Mouse (Mus musculus) embryonic facial prominence, embryonic 12.5 days (tissue): ENCODE measurements around the gene Clcn6. TPM values are rescaled to one million over a fixed set of nuclear protein-coding genes. Genes with fewer than 3 reads are reported as not detected.

Source experiments
- ATAC-seq: fragments of 200-750 bp; cut with Nextera tagmentation; 2 replicates; pipeline ENCODE4 v1.8.0; 2017; ENCODE audit not compliant: insufficient number of reproducible peaks, insufficient read depth, low FRiP score, low TSS enrichment
- H3K27ac ChIP-seq: fragments of 300-500 bp; sonication (generic); 2 replicates; pipeline ENCODE4 v1.5.1; 2016; ENCODE audit warnings: mild to moderate bottlenecking
- H3K27me3 ChIP-seq: fragments of 300-500 bp; sonication (generic); 2 replicates; pipeline ENCODE4 v1.6.1; 2016; ENCODE audit warnings: mild to moderate bottlenecking, moderate library complexity
- H3K36me3 ChIP-seq: fragments of 300-500 bp; sonication (generic); 2 replicates; pipeline ENCODE4 v1.6.1; 2016; ENCODE audit warnings: mild to moderate bottlenecking
- H3K4me1 ChIP-seq: fragments of 300-500 bp; sonication (generic); 2 replicates; pipeline ENCODE4 v1.6.1; 2016
- H3K4me2 ChIP-seq: fragments of 300-500 bp; sonication (generic); replicated peaks from 2 replicates; pipeline ENCODE4 v1.6.1; 2016; ENCODE audit warnings: mild to moderate bottlenecking, moderate library complexity
- H3K4me3 ChIP-seq: fragments of 300-500 bp; sonication (generic); 2 replicates; pipeline ENCODE4 v1.5.1; 2016; ENCODE audit warnings: mild to moderate bottlenecking
- H3K9ac ChIP-seq: fragments of 300-500 bp; sonication (generic); 2 replicates; pipeline ENCODE4 v1.6.1; 2016; ENCODE audit warnings: mild to moderate bottlenecking, moderate library complexity
- H3K9me3 ChIP-seq: fragments of 300-500 bp; sonication (generic); 2 replicates; pipeline ENCODE4 v1.6.1; 2016; ENCODE audit warnings: mild to moderate bottlenecking, moderate library complexity
- WGBS: fragments of 180-500 bp; shearing (Covaris S2); methylation state at CpG from one replicate; pipeline ENCODE4 v1.1.7; 2016; 5-methylcytosine and 5-hydroxymethylcytosine counted together
- polyA plus RNA-seq: library from polyadenylated mRNA; unstranded; fragments of >200 nt; fragmentation: Nextera tagmentation; extraction: Ambion mirVana; gene quantifications from 2 replicates; pipeline ENCODE4 v1.2.1, GENCODE M21; 2016

Clcn6 gene
- polyA plus RNA-seq, 1 experiment from 2014 or later = 10.5 TPM

DNA sequence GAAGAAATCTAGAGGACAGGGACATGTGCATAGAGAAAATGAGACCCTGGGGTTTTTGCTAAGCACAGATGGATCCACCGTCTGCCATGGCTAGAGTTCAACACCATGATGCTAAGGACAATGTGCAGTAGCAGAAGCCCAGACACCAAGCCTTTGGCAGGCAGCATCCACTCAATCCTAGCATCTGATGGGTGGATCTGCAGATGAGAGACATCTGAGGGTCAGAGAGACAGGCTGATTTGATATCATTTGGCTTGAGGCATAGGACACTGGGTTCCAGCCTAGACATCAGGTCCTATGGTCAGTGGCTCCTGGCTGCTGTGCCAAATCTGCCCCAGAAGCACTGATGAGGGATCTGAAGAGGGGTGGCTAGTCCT lies 42.0 kb upstream of the Clcn6 start:
- Histone ChIP-seq H3K9me3 (no peaks in the 10 kb centered on the region), H3K27me3 (no peaks in the 10 kb centered on the region), H3K36me3 (peaks cover 18% of the 10 kb centered on the region; the same call in 1 of the 2 replicates), H3K4me2 (no peak overlapping the region), H3K27ac (no peak overlapping the region), H3K4me3 (no peak overlapping the region), H3K4me1 (peaks cover 16% of the 10 kb centered on the region; the same call in 1 of the 2 replicates), H3K9ac (no peak overlapping the region)
- WGBS = 82% methylated on average over 1 of the region's 1 CpGs
- ATAC-seq = no peak

DNA sequence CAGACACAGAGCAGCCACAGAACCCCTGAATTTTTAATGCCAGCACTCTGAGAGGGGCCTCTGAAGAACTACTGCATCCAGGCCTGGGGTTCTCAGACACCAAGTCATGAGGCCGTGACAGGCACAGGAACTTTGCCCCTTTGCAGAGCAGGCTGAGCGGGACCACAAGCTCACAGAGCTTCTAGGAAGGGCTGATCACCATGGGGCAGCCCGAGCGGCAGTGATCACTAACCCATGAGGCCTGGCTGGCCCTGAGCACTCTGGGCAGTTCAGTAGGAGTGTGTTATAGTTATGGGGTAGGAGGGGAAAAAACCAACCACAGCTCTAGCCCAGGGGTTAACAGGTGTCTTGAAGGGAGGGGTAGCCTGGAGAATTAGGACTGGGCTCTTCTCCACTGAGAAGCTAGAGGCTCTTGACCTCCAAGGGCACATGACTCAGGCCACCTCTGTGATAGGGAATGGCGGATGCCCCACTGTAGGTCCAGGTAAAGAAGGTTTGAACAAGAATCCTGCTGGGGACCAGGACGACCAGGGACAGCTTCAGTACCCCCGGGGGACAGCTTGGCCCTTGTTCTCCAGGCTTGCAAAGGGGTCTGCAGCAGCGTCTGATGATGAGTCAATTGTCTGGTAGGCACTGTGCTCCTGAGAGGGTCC lies 41.4 kb upstream of the Clcn6 start:
- 86% methylated on average over 8 of the region's 8 CpGs for WGBS
- Histone ChIP-seq H3K4me1 (peaks cover 12% of the 10 kb centered on the region; the same call in 1 of the 2 replicates), H3K4me3 (no peak overlapping the region), H3K4me2 (no peak overlapping the region), H3K9ac (no peak overlapping the region), H3K27ac (no peak overlapping the region), H3K9me3 (no peaks in the 10 kb centered on the region), H3K36me3 (peaks cover 18% of the 10 kb centered on the region; the same call in 1 of the 2 replicates), H3K27me3 (no peaks in the 10 kb centered on the region)
- ATAC-seq = no peak

GRCm38 (mm10) chr4:148079212-148079611 lies 40.6 kb upstream of the Clcn6 start:
- peaks cover 8% of the 10 kb centered on the region; the same call in 1 of the 2 replicates for H3K4me1 ChIP-seq
- H3K27ac ChIP-seq = no peak overlapping the region
- H3K27me3 ChIP-seq = no peaks in the 10 kb centered on the region
- H3K4me2 ChIP-seq = no peak overlapping the region
- H3K4me3 ChIP-seq = no peak overlapping the region
- 59% methylated on average over 6 of the region's 6 CpGs for WGBS
- no peaks in the 10 kb centered on the region for H3K9me3 ChIP-seq
- ATAC-seq = no peak
- H3K36me3 ChIP-seq = peaks cover 18% of the 10 kb centered on the region; the same call in 1 of the 2 replicates
- H3K9ac ChIP-seq = no peak overlapping the region

- H3K4me3 ChIP-seq = no peak overlapping the region
- no peak overlapping the region for H3K4me2 ChIP-seq
- H3K27ac ChIP-seq = no peak overlapping the region
- peaks cover 13% of the 10 kb centered on the region; the same call in 1 of the 2 replicates for H3K36me3 ChIP-seq
- no peak overlapping the region for H3K9ac ChIP-seq
- H3K27me3 ChIP-seq = no peaks in the 10 kb centered on the region
- 91% methylated on average over 6 of the region's 6 CpGs for WGBS
- H3K9me3 ChIP-seq = no peaks in the 10 kb centered on the region
- 0 out of 2 replicates have a peak, but pooled peaks cover 3% of the 10 kb centered on the region for H3K4me1 ChIP-seq
- no peak for ATAC-seq
Measured at GRCm38 (mm10) chr4:148075881-148076280, 37.3 kb upstream of the Clcn6 start.

GRCm38 (mm10) chr4:148075259-148075658 lies 36.6 kb upstream of the Clcn6 start:
- no peak for ATAC-seq
- no peaks in the 10 kb centered on the region for H3K27me3 ChIP-seq
- no peak overlapping the region for H3K9ac ChIP-seq
- peak overlapping the region; percentile 42 for H3K4me2 ChIP-seq
- no peaks in the 10 kb centered on the region for H3K9me3 ChIP-seq
- H3K27ac ChIP-seq = no peak overlapping the region
- 35% methylated on average over 21 of the region's 21 CpGs for WGBS
- H3K4me3 ChIP-seq = peak overlapping the region; percentile 22
- peaks cover 10% of the 10 kb centered on the region; the same call in 1 of the 2 replicates for H3K36me3 ChIP-seq
- 0 out of 2 replicates have a peak, but pooled peaks cover 3% of the 10 kb centered on the region for H3K4me1 ChIP-seq

DNA sequence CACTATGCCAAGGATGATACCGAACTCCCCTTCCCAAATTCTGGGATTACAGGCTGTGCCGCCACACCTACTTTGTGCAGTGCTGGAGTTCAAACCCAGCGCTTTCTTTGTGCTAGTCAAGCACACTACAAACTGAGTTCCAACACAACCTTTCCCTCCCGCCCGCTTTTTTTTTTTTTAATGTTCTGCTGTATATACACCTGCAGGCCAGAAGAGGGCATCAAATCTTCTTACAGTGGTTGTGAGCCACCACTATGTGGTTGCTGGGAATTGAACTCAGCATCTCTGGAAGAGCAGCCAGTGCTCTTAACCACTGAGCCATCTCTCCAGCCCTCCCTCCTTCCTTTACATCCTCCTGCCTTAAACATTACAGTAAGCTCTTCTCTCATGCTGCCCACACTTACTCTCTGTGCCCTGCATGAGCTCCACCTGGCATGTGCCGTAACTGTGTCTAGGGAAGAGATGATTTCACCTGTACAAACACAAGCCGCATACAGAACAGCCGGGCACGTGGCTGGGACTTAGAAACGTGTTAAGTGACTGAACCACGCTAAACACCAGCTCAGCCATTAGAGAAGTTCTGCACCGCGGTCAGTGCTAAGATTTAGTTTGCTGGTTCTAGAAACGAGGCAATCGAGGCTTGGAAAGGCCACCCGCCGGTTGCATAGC lies 36.0 kb upstream of the Clcn6 start:
- 44% methylated on average over 17 of the region's 17 CpGs for WGBS
- H3K27ac ChIP-seq = no peak overlapping the region

GRCm38 (mm10) chr4:148071508-148071907 lies 32.9 kb upstream of the Clcn6 start:
- H3K4me1 ChIP-seq = 0 out of 2 replicates have a peak, but pooled peaks cover 3% of the 10 kb centered on the region
- 50% methylated on average over 5 of the region's 5 CpGs for WGBS
- H3K27ac ChIP-seq = no peak overlapping the region
- no peak overlapping the region for H3K9ac ChIP-seq
- no peak for ATAC-seq
- no peaks in the 10 kb centered on the region for H3K27me3 ChIP-seq
- no peak overlapping the region for H3K4me3 ChIP-seq
- no peak overlapping the region for H3K4me2 ChIP-seq
- no peaks in the 10 kb centered on the region for H3K9me3 ChIP-seq
- H3K36me3 ChIP-seq = no peaks in the 10 kb centered on the region

More for the DNA sequence above, 36.0 kb upstream of the Clcn6 start:
- H3K4me1 ChIP-seq = 0 out of 2 replicates have a peak, but pooled peaks cover 3% of the 10 kb centered on the region
- H3K4me2 ChIP-seq = peak overlapping the region; percentile 42
- H3K9ac ChIP-seq = no peak overlapping the region
- 0 out of 2 replicates have a peak, but pooled peaks cover 4% of the 10 kb centered on the region for H3K36me3 ChIP-seq
- no peaks in the 10 kb centered on the region for H3K27me3 ChIP-seq
- no peak for ATAC-seq
- H3K4me3 ChIP-seq = peak overlapping the region; percentile 22
- no peaks in the 10 kb centered on the region for H3K9me3 ChIP-seq

DNA sequence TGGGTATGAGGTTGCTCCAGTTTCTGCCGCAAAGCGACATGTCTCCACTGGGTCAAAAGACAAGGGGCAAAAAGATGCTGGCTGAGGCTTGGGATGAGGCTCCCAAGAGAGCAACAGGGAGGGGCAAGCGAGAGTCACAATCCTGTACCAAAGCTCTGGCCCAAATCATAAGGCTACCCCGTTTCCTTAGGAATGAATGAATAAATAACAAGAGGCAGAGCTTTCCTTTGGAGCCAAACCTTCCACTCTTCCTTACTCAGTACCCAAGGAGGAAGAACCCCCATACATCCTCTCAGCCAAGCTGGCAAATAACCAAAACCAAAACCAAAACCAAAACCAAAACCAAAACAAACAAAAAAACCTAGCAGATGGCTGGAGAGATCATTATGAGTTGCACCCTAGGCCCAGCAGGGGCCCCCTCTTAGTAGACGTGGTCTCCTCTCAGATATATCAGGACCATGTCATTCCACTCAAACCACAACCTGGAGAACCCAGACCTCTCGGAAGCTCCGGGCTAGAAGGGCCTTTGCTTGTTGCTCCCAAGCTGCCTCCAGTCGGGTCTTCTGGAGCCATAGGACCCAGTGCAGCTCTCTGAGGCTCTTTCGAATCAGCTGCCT lies 31.1 kb upstream of the Clcn6 start:
- Histone ChIP-seq H3K27ac (no peak overlapping the region), H3K9ac (no peak overlapping the region), H3K4me2 (no peak overlapping the region), H3K27me3 (no peaks in the 10 kb centered on the region), H3K36me3 (no peaks in the 10 kb centered on the region), H3K4me3 (no peak overlapping the region), H3K4me1 (0 out of 2 replicates have a peak, but pooled peaks cover 3% of the 10 kb centered on the region), H3K9me3 (no peaks in the 10 kb centered on the region)
- WGBS = 83% methylated on average over 9 of the region's 9 CpGs
- no peak for ATAC-seq

GRCm38 (mm10) chr4:148067346-148067745 lies 28.7 kb upstream of the Clcn6 start:
- Histone ChIP-seq H3K27me3 (no peaks in the 10 kb centered on the region), H3K27ac (no peak overlapping the region), H3K4me2 (no peak overlapping the region), H3K36me3 (no peaks in the 10 kb centered on the region), H3K9me3 (no peaks in the 10 kb centered on the region), H3K4me1 (0 out of 2 replicates have a peak, but pooled peaks cover 3% of the 10 kb centered on the region), H3K4me3 (no peak overlapping the region), H3K9ac (no peak overlapping the region)
- 90% methylated on average over 8 of the region's 8 CpGs for WGBS
- no peak for ATAC-seq

DNA sequence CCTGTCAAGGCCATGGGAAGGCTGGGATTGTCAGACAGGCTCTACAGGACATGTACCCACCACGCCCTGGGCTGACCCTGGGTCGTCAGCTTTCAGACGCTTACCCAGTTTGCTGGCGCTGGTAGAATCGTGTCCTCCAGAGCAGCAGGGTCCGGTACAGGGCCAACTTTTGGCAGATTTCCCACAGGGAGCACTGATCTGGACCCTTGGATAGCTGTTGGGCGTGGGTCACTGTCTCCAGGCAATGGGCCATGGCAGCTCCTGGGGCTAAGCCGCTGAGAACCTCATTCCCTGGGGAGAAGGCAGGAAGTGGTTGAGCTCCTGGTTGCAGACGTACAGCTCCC lies 27.8 kb upstream of the Clcn6 start:
- Histone ChIP-seq H3K27me3 (no peaks in the 10 kb centered on the region), H3K27ac (no peak overlapping the region), H3K4me1 (0 out of 2 replicates have a peak, but pooled peaks cover 1% of the 10 kb centered on the region), H3K4me2 (no peak overlapping the region), H3K9me3 (no peaks in the 10 kb centered on the region), H3K9ac (no peak overlapping the region), H3K4me3 (no peak overlapping the region), H3K36me3 (no peaks in the 10 kb centered on the region)
- ATAC-seq = no peak
- 42% methylated on average over 9 of the region's 9 CpGs for WGBS

GRCm38 (mm10) chr4:148065702-148066400 lies 27.2 kb upstream of the Clcn6 start:
- H3K27me3 ChIP-seq = no peaks in the 10 kb centered on the region
- H3K36me3 ChIP-seq = no peaks in the 10 kb centered on the region
- no peaks in the 10 kb centered on the region for H3K4me1 ChIP-seq
- H3K27ac ChIP-seq = no peak overlapping the region
- no peak overlapping the region for H3K4me3 ChIP-seq
- H3K4me2 ChIP-seq = no peak overlapping the region
- no peak for ATAC-seq
- WGBS = 39% methylated on average over 6 of the region's 6 CpGs
- no peaks in the 10 kb centered on the region for H3K9me3 ChIP-seq
- H3K9ac ChIP-seq = no peak overlapping the region
